Mouse (Mus musculus) urinary bladder, postnatal 36 days (tissue): ENCODE measurements around the gene Mpig6b.
A peak's percentile ranks its signal among the peaks of the same experiment; 100 is the strongest.

Experiments
- DNase-seq, 2 experiments: peaks; one replicate each; pipeline ENCODE4 v3.0.0; 2022; ENCODE audit warnings: low spot score in 2 of 2, mixed read lengths in 1 of 2

Gene Mpig6b

DNA sequence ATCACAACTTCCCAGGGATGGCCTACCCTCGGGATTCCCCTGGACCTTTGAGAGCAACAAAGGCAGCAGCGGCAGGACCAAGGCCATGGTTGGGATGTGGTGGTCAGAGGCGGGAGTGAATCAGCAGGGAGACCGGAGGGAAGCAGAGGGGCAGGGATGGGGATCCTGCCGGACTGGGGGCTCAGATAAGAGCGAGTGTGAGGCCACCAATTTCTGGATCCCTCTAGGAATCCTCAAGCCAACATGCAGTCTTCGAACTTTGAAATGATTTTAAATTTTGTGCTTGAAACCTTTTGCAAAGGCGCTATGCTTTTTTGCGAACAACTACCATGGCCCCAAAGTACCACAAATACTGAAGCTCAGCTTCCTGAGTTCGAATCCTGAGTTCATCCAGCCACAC is at the start of gene Mpig6b:
Gene Mpig6b (minus strand): TSS at position 101 of the 400 bp plus-strand sequence.
- DNase-seq: no peak

DNA sequence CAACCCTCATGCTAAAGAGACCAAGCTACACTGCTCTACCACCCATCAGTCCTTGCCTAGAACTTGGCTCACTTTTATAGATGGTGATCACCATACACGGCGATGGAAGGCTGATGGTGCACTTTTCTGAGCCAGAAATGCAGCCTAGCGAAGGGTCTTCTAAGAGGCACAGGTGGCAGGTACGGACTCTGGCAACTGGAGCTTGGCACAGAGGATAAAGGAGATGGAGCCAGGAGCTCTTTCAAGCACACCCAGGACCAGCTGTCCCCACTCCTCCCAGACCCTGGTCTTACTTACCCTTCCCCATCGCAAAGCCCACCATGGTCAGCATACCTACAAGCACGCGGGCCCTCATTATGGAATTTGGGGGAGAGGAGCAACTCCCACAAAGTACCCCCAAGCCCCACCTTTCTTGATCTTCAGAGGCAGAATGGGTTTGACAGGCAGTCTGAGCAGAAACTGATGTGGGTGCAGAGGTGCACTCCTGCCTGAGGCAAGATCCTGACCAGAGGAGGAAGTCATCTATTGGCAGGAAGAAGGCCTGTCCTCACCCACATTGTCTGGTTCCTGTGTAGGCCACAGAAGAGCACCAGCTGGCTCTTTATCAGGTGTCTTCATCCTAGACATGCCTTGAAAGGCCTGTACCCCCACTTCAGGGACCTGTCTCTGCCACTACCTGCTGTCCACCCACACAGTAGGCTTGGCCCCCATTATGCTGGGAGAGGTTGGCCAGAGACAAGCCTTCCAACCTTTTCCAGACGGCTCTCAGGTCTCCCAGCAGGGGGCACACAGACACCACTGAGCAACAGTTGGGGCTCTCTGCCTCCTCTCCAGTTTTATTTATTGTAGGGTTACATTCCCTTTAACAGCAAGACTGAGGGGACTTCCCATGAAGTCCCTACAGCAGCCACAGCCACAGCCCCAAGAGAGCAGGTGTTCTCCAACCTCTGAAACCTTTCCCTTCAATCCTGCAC is 49.3 kb upstream of the Mpig6b start, which contains the start of gene Ly6g5b:
Gene Ly6g5b (minus strand): TSS at position 383 of the 974 bp plus-strand sequence.
- no peak for DNase-seq

DNA sequence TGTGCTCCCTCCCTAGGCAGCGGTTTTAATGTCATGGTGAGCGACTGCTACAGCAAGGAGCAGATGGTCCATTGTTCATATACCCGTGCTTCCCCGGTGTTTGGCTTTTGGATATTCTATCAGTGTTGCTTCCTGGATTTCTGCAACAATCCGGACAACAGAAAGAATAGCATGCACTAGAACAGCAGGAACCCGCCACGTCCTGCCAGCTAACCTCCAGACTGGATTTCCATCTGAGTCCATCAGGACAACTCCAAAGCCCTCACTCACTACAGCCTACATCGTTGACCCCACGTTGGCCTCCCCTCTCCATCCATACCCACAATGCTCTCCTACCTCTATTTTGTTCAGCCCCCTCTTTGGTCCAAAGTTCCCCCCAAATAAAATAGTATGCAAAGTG is 45.8 kb upstream of the Mpig6b start:
- DNase-seq: no peak

DNA sequence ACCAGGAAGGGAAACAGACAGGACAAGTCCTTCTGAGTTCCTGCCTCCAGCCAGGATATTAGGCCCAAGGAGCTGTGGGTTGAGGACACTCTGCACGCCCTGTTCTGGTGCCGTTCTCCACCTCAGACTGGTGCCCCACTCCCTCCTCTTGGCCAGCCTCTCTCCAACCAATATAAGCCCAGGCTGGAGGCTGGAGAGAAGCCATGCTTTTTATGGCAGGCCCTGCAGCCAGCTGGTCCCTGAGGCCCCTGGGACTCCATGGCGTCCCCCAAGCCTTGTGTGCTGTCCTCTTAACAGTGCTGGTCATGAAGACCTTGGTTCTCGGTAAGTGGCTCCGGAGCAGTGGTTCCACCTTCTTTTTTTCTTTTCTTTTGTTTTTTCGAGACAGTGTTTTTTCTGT is 42.1 kb upstream of the Mpig6b start, which contains the start of gene Ly6g5c:
Gene Ly6g5c (plus strand): TSS at position 183 of the 400 bp plus-strand sequence.
- no peak for DNase-seq

DNA sequence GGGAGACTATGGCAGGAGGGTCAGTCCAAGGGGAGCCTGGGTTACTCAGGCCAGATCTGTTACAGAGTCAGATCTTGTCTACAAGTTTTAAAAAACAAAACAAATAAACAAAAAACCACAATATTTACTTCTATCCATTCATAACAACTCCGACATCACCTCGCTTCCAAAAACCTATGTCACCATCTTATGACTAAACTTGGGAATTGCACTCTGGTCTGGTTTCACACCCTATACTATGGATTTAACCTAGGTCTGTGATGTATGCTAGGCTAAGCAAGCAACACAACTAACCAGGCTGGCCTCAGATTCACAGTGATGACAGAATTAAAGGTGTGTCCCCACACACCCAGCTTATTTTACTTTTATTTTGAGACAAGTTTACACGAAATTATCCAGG is 40.5 kb upstream of the Mpig6b start:
- DNase-seq: no peak

DNA sequence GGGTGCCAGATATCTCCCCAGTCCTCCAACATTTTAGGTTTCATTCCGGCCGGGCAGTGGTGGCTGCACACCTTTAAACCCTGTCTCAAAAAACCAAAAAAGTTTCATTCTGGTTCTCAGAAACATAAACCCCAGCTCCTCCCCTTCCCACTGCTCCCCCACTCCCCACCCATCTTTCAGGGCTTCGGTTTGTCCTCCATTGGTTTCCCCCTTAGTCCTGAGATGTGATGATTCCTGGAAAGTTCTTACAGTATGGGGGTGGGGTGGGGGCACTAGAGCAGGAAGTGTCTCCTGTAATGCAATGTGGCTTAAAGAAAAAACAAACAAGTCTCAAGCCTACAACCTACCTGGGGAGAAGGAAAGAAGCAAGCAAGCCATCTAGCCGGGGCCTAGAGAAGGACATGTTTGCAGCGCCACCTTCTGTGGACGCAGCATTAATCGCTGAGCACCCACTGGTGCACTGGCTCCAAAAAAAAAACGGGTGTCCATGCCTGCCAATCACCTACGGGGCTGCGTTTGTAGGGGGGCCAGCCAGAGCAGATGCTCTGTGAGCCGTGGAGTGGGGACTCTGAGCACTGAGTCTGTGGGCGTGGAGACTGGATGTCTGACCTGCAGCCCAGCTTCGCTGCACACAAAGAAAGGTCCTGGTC is 39.9 kb upstream of the Mpig6b start:
- peak in 1 of 2 experiments; percentile 34 for DNase-seq

DNA sequence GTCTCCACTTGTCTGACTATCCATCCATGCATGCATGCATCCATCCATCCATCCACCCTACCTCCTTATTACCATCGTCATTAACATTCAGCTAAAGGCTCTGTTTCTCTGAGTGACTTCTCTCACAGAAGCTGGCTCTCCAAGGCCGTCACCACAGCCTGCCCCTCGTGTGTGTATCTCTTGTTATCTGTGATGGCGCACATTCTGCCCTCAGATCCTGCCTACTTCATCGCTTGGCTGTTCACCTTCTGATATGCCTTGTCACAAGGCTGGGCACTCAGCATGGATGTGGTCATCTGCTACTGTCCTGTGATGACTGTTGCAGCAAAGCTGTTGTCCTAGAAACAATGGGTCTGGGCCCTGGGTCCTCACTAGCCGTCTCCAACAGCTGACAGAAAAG is 38.8 kb upstream of the Mpig6b start:
- DNase-seq: no peak

DNA sequence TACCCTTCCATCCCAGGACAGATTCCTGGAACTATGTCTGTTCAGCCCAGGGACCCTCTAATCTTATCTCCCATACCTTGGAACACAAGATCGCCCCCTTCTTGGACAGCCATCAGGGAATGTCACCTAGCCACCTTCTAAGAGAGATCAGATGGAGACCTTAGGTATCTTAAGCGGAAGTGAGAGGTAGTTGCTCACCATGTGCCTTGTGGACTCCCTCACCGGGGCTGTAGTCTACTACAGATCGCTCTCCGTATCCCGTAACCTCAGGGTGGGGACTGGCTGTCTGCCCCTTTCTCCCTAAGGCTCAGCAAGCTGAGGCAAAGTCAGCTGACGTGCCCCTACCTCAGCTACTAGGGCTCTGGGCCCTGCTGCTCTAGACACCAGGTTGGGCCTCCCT is 38.1 kb upstream of the Mpig6b start:
- no peak for DNase-seq

DNA sequence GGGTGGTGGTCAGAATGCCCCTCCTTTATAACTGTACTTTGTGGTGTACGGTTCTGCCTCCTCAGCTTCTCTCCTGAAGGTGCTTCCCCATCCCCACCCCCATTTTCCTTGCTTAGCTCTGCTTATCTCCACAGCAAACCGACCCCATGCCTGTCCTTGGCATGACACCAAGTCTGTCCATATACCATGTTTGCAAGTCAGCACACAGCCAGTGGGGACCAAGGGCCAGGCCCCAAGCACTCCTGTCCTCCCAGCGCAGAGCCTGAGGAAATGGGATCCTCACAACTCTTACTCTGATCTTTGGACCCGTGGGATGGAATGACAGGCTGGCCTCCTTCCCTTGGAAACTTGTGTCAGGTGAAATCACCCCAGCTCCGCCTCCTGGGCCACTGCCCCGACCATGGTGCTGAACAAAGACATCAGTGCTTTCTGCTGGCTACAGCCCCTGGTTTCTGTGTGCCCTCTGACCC is 37.3 kb upstream of the Mpig6b start:
- DNase-seq: no peak

DNA sequence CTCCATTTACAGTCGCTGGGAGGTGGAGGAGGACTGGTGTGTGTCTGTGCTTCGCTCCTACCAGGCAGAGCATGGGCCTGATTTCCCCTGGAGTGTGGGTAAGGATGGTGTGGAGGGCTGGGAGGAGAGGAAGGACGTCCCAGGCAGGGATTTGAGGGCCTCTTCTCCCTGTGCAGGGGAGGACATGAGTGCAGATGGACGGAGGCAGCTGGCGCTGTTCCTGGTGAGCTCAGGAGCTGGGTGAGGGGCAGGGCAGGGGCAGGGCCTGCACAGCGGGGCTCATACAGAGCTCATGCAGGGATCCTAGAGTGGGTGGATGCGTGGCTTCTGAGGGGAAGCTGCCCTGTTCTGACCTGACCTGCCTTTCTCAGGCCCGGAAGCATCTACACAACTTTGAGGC is 36.3 kb upstream of the Mpig6b start:
- DNase-seq: no peak

DNA sequence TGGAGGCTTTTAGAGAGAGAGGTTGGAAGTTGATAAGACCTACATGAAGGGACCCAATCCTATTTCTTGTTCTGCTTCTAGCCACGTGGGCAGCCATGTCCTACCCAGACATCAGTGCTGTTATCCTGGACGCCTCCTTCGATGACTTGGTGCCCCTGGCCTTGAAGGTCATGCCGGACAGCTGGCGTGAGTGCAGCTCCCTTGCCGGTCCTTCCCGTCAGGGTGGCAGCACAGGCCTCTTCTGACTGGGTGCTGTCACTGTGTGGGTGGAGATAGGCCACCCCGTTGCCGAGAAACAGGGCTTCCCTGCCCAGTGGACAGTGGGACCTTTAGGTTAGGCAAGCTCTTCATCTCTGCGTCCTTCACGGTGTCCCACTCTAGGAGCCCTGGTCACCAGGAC is 35.2 kb upstream of the Mpig6b start:
- no peak for DNase-seq

DNA sequence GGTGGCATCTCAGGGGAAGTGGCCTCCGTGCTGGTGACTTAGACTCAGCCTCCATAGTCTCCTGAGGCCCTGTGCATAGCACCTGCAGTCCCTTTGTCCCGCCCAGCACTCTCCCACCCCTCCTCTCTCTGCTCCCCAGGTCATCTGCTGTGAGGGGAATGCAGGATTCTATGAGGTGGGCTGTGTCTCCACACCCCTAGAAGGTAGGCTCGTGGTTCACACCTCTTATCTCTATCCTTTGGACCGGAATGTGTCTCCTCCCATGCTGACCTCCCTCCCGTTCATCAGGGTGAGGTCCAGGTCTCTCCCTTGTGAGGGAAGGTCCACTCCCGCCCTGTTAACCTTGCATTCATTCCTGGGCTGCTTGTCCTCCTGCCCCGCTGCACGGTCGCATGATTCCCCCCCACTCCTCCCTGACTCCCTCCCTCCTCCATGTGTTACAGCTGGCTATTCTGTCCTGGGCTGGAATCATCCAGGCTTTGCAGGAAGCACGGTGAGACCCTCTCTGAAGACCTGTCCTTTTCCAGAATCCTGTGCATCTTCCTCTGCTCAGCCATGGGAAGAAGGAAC is 34.3 kb upstream of the Mpig6b start:
- no peak for DNase-seq

DNA sequence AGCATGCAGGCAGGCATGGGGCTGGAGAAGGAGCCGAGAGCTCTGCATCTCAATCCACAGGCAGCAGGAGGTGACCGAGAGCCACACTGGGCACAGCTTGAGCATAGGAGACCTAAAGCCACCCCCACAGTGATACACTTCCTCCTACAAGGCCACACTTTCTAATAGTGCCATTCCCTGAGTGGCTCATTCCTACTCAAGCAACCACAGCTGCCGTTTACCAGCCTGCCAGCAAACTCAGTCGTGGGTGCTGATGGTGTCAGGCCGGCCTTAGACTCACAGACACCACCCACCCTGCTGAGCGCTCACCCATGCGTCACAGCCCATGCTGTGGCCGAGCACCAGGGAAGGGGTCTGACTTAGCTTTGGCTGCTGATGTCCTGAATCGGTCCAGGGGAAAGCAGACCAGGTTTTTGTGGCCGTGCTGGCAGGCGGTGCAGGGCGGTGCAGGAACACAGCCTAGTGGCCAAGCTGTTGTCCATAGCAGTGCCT is 31.2 kb upstream of the Mpig6b start:
- DNase-seq: no peak

DNA sequence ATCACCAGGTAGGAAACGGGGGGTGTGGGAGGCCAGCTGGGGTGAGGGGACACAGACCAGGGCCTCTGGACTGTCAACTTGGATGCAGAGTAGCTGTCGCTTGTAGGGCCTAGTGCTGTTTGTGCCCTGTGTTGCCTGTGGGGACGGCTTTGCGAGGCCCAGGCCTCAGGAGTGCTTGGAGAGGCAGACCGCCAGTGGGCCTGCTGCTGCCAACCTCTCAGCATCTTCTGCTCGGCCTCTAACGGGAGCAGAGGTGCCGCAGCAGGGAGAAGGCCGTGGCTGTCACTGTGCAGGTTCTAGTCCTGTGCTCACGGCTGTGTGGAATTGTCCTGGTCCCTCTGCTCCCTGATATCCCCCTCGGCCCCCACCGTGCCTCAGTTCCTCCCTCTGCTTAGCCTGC is 30.6 kb upstream of the Mpig6b start:
- DNase-seq: no peak

DNA sequence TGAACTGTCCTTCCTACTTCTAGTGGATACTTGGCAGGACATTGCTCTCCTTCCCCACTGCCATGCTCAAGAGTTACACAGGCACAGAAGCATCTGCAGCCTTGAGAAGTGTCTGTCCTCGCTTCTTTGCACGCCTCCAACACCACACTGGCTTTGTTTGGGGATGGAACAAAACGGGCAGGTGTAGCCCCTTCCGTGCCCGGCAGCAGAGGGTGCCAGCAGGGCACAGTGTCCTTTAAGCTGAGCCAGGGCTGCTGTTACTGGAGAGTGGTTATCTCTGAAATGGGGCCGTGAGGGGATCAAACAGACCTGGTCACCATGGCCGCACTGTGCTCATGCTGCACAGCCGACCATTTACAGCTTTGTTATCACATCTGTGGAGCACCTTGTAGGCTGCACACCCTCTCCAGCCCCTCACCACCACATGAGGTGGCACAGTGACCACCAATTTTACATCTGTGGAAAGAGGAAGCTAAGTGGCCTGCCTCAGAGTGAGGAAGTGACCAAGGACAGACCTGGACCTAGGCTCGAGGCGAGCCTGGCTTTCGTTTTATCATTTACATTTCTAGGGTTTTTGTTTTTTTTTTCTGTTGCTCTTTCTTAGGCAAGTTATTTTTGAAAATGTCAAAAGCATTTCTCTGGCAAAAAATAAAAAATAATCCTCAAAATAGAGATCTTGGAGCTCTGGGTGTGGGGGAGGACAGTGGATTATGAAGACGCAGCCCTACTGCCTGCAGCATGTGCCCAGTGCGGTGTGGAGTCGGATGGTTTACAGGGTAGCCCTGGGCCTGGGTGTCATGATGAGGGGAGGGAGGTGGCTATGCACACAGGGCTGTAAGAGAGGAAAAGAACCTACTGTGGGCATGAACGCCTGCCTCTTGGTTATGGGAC is 28.7 kb upstream of the Mpig6b start:
- DNase-seq: no peak

DNA sequence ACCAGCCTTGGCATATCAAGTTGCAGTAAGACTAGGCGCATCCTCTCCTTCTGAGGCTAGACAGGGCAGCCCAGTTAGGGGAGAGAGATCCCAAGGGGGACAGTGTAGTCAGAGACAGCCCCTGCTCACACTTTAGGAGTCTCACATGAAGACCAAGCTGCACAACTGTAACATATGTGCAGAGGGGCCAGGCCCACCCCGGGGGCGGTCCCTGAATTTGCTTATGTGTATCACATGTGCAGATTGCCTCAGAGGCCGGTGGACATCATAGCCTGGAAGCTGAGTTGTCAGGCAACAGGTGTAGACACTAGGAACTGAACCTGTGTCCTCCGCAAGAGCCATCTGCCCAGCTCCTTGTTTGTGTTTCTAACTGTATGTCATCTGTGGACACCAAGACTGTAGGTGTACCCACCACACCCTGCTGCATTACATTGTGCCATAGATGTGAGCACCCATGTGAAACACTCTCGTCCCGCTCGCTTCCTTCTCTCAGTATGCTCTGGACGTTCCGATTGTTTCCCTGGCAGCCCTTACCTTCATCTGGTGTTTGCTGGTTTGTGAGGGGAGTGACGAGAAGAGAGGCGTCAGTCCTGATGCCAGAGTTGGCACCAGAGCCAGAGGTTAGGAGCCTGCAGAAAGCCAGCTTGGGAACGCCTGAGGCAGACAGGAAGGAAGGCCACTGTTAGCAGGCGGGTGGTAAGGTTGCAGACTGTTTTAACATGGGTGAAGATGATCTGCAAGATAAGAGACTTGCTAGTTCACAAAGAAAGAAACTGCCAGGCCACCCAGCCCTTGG is 26.6 kb upstream of the Mpig6b start:
- DNase-seq: no peak

DNA sequence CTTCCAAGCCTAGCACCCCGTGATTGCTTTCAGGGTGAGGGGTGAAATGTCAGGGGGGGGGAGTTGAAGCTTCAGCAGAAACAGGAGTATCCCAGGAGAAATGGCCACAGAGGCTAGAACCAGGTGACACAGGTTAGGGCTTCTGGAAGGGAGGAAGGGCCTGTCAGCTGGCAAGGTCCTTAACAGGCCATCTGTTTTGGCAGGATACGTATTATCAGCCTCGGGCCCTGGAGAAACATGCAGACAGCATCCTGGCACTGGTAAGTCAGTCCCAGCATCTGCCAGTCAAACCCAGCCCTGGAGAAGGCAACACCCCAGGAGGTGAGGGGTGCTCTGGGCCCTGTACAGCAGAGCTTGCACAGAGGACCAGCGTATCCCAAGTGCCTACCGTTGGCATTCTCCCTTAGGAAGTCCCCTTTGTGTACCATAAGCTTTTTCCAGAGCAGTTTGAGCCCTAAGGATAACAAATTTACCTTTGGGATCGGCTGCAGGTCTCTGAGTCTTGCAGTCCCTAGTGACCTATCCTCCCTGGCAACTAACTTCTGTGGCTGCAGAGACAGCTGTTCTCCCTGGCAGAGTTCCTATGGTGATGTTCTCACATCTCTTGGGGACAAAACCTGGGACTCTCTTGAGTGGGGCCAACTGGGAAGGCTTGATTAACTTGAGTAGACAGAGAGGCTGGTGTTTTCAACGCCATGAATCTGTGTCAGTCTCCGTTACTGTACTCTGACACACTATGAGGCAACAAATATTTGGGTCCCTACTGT is 24.4 kb upstream of the Mpig6b start:
- DNase-seq: no peak

DNA sequence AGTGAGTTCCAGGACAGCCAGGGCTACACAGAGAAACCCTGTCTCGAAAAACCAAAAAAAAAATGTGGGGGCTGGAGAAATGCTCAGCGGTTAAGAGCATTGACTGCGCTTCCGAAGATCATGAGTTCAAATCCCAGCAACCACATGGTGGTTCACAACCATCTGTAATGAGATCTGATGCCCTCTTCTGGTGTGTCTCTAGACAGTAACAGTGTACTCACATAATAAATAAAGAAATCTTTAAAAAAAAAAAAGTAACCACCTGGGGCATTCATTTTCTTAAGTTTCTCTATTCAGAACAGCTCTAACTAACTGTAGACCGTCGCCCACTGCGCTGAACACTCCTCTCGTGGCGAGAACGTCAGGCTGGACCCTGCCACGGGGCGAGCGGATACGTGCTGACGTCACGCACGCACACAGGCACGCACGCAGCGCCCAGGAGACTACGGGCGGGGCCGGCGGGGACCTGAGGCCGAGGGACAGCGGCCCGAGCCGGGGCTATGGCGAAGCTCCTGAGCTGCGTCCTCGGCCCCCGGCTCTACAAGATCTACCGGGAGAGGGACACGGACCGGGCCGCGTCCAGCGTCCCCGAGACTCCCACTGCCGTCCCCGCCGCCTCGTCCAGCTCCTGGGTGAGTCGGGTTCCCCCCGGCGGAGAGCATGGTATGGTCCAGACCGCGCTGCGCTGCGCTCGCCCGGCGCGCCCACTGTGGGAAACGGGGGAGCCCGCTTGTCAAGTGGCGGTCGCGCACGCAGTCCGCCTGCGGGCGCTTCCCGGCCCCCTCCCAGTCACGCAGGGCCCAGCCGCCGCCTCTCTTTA is 23.1 kb upstream of the Mpig6b start, which contains the start of gene Abhd16a:
Gene Abhd16a (plus strand): TSS at position 439 of the 820 bp plus-strand sequence.
- DNase-seq: peak; percentile 90 to 94

DNA sequence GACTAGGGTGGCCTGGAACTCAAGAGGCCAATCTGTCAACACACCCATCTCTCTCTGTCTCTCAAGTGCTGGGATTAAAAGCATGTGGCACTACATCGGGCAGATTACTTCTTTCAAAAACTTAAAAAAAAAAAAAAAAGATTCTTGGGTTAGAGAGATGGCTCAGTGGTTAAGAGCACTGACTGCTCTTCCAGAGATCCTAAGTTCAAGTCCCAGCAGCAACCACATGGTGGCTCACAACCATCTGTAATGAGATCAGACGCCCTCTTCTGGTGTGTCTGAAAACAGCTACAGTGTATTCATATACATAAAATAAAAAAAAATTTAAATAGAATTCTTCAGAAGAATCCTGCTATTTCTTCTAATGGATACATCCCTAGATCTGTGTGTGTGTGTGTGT is 22.2 kb upstream of the Mpig6b start:
- no peak for DNase-seq
